Mouse (Mus musculus): ENCODE results near the gene Szt2. TPM values are rescaled to one million over a fixed set of nuclear protein-coding genes. Genes with fewer than 3 reads are reported as not detected.
A peak's percentile ranks its signal among the peaks of the same experiment; 100 is the strongest.

The Szt2 gene
- polyA plus RNA-seq, 1 experiment from 2014 or later, result 5.8 TPM

GRCm38 (mm10) chr4:118326476-118326875 lies 82.6 kb downstream of the Szt2 start:
- no peaks in the 10 kb centered on the region for H3K36me3 ChIP-seq (ENCODE audit: control insufficient read depth, insufficient read depth, low read length)
- ATAC-seq (ENCODE audit: low read depth), result no peak
- 51% methylated on average over 7 of the region's 7 CpGs for WGBS
- H3K27me3 ChIP-seq (ENCODE audit: control insufficient read depth, insufficient read depth, low read depth, low read length), result no peaks in the 10 kb centered on the region
- no peaks in the 10 kb centered on the region for H3K9me3 ChIP-seq (ENCODE audit: control insufficient read depth, low read length)
- no peak overlapping the region for H3K4me2 ChIP-seq (ENCODE audit: low read depth, low read length)
- no peak overlapping the region for H3K9ac ChIP-seq (ENCODE audit: low read length)
- no peak overlapping the region for H3K4me3 ChIP-seq (ENCODE audit: low read length)
- H3K27ac ChIP-seq (ENCODE audit: low read length), result no peak overlapping the region
- H3K4me1 ChIP-seq (replicated peaks; ENCODE audit: control insufficient read depth, insufficient read depth, low read length), result no peaks in the 10 kb centered on the region

GRCm38 (mm10) chr4:118320636-118321035 lies 88.4 kb downstream of the Szt2 start:
- no peaks in the 10 kb centered on the region for H3K27me3 ChIP-seq (ENCODE audit: control insufficient read depth, insufficient read depth, low read depth, low read length)
- no peaks in the 10 kb centered on the region for H3K9me3 ChIP-seq (ENCODE audit: control insufficient read depth, low read length)
- ATAC-seq (ENCODE audit: low read depth), result peak; percentile 72
- no peaks in the 10 kb centered on the region for H3K36me3 ChIP-seq (ENCODE audit: control insufficient read depth, insufficient read depth, low read length)
- no peak overlapping the region for H3K4me2 ChIP-seq (ENCODE audit: low read depth, low read length)
- H3K9ac ChIP-seq (ENCODE audit: low read length), result no peak overlapping the region
- peaks cover 4% of the 10 kb centered on the region; the same call in 1 of the 2 replicates for H3K4me1 ChIP-seq (replicated peaks; ENCODE audit: control insufficient read depth, insufficient read depth, low read length)
- no peak overlapping the region for H3K27ac ChIP-seq (ENCODE audit: low read length)
- no peak overlapping the region for H3K4me3 ChIP-seq (ENCODE audit: low read length)
- WGBS, result 44% methylated on average over 2 of the region's 2 CpGs

- no peak overlapping the region for H3K9ac ChIP-seq (ENCODE audit: low read length)
- H3K4me3 ChIP-seq (ENCODE audit: low read length), result no peak overlapping the region
- WGBS, result 20% methylated on average over 8 of the region's 8 CpGs
- H3K27me3 ChIP-seq (ENCODE audit: control insufficient read depth, insufficient read depth, low read depth, low read length), result no peaks in the 10 kb centered on the region
- H3K27ac ChIP-seq (ENCODE audit: low read length), result peak overlapping the region; percentile 48
- ATAC-seq (ENCODE audit: low read depth), result peak; percentile 84
- H3K4me2 ChIP-seq (ENCODE audit: low read depth, low read length), result peak overlapping the region; percentile 11; the same call in 1 of the 2 replicates
- no peaks in the 10 kb centered on the region for H3K9me3 ChIP-seq (ENCODE audit: control insufficient read depth, low read length)
- peaks cover 8% of the 10 kb centered on the region; the same call in 1 of the 2 replicates for H3K4me1 ChIP-seq (replicated peaks; ENCODE audit: control insufficient read depth, insufficient read depth, low read length)
- no peaks in the 10 kb centered on the region for H3K36me3 ChIP-seq (ENCODE audit: control insufficient read depth, insufficient read depth, low read length)
Measured at GRCm38 (mm10) chr4:118319706-118320344, 89.2 kb downstream of the Szt2 start.

DNA sequence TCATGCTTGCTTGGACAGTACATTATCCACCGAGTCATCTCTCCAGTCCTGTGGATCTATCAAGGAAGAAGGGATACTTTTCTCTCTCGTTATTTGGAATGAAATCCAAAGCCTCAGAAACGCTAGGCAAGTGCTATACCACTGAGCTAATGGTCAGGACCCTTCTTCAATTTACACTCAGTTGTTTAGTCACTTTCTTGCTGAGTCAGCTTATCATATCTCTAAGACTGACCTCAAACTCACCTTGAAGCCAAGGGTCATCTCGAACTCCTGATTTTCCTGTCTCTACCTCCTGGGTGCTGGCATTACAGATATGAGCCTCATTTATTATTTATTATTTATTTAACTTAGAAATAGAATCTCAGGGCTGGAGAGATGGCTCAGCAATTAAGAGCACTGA lies 92.4 kb downstream of the Szt2 start:
- Histone ChIP-seq H3K4me3 (ENCODE audit: low read length) (no peak overlapping the region), H3K4me2 (ENCODE audit: low read depth, low read length) (no peak overlapping the region), H3K27ac (ENCODE audit: low read length) (no peak overlapping the region), H3K36me3 (ENCODE audit: control insufficient read depth, insufficient read depth, low read length) (no peaks in the 10 kb centered on the region), H3K4me1 (replicated peaks; ENCODE audit: control insufficient read depth, insufficient read depth, low read length) (peaks cover 10% of the 10 kb centered on the region; the same call in 1 of the 2 replicates), H3K9ac (ENCODE audit: low read length) (no peak overlapping the region), H3K27me3 (ENCODE audit: control insufficient read depth, insufficient read depth, low read depth, low read length) (no peaks in the 10 kb centered on the region), H3K9me3 (ENCODE audit: control insufficient read depth, low read length) (no peaks in the 10 kb centered on the region)
- WGBS, result 70% methylated on average over 4 of the region's 4 CpGs
- ATAC-seq (ENCODE audit: low read depth), result no peak

DNA sequence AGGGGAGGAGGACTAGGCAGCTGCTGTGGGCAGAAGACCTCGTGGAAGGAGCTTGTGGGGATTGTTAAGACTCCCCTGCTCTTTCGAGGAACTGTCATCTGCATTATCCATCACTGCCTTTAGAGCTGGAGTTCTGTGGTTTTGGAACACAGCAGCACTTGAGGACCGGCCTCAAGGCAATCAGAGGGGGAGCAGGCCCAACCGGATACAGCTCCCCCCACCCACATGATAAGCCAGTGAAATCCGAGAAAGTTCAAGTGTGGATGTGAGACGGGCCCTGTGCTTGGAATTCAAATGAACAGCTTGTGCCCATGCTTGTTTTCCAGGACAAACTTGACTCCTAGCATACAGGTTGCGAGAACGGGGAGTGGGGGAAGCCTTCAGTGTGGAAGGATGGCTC lies 93.8 kb downstream of the Szt2 start:
- Histone ChIP-seq H3K4me1 (replicated peaks; ENCODE audit: control insufficient read depth, insufficient read depth, low read length) (peaks cover 10% of the 10 kb centered on the region; the same call in 1 of the 2 replicates), H3K4me2 (ENCODE audit: low read depth, low read length) (no peak overlapping the region), H3K27ac (ENCODE audit: low read length) (no peak overlapping the region), H3K36me3 (ENCODE audit: control insufficient read depth, insufficient read depth, low read length) (no peaks in the 10 kb centered on the region), H3K9me3 (ENCODE audit: control insufficient read depth, low read length) (no peaks in the 10 kb centered on the region), H3K4me3 (ENCODE audit: low read length) (no peak overlapping the region), H3K27me3 (ENCODE audit: control insufficient read depth, insufficient read depth, low read depth, low read length) (no peaks in the 10 kb centered on the region), H3K9ac (ENCODE audit: low read length) (no peak overlapping the region)
- 14% methylated on average over 8 of the region's 8 CpGs for WGBS
- ATAC-seq (ENCODE audit: low read depth), result no peak

Other genes with a start within 250 kb of the Szt2 start
- 32.4 and 33.0 TPM in 2 replicates for gene Kdm4a, start 229.2 kb downstream of the Szt2 start, polyA plus RNA-seq (2015; fragmentation: Nextera tagmentation; extraction: Ambion mirVana)
- 79.7 and 84.3 TPM in 2 replicates for gene Ptprf, start 117.9 kb downstream of the Szt2 start, polyA plus RNA-seq (2015; fragmentation: Nextera tagmentation; extraction: Ambion mirVana)
- gene Med8, start 64 bp upstream of the Szt2 start, polyA plus RNA-seq (2015; fragmentation: Nextera tagmentation; extraction: Ambion mirVana), result 87.8 and 90.1 TPM in 2 replicates
- 111 and 116 TPM in 2 replicates for gene Elovl1, start 18.8 kb upstream of the Szt2 start, polyA plus RNA-seq (2015; fragmentation: Nextera tagmentation; extraction: Ambion mirVana)
- gene Cdc20, start 28.1 kb upstream of the Szt2 start, polyA plus RNA-seq (2015; fragmentation: Nextera tagmentation; extraction: Ambion mirVana), result 292 TPM in 2 replicates
- gene Mpl, start 48.2 kb upstream of the Szt2 start, polyA plus RNA-seq (2015; fragmentation: Nextera tagmentation; extraction: Ambion mirVana), result 0.67 and 0.83 TPM in 2 replicates
- gene Tie1, start 80.8 kb upstream of the Szt2 start, polyA plus RNA-seq (2015; fragmentation: Nextera tagmentation; extraction: Ambion mirVana), result 99.4 and 102 TPM in 2 replicates
- 18.8 and 21.1 TPM in 2 replicates for gene 2610528J11Rik, start 117.7 kb upstream of the Szt2 start, polyA plus RNA-seq (2015; fragmentation: Nextera tagmentation; extraction: Ambion mirVana)
- gene Tmem125, start 134.8 kb upstream of the Szt2 start, polyA plus RNA-seq (2015; fragmentation: Nextera tagmentation; extraction: Ambion mirVana), result 8.0 and 8.4 TPM in 2 replicates
- 1.3 and 1.6 TPM in 2 replicates for gene Cfap57, start 211.5 kb upstream of the Szt2 start, polyA plus RNA-seq (2015; fragmentation: Nextera tagmentation; extraction: Ambion mirVana)
- gene Ebna1bp2, start 211.5 kb upstream of the Szt2 start, polyA plus RNA-seq (2015; fragmentation: Nextera tagmentation; extraction: Ambion mirVana), result 116 and 125 TPM in 2 replicates
- not detected in 2 replicates for gene Olfr62, start 249.7 kb upstream of the Szt2 start, polyA plus RNA-seq (2015; fragmentation: Nextera tagmentation; extraction: Ambion mirVana)